8 mouse cellular contexts compared by ENCODE assay signal in genomic region chr4:101182603-101183011, GRCm38 (mm10).
A peak's percentile ranks its signal among the peaks of the same experiment; 100 is the strongest.
DNase-seq lines count a peak whose midpoint lies in the region; TF ChIP-seq lines count a peak whose summit lies in the region.

No protein-coding gene starts in this region.

- H3K27ac ChIP-seq in layer of hippocampus, adult 2 months = peak overlapping the region; percentile 61; the same call in 1 of the 2 replicates

- no peak overlapping the region for H3K4me3 ChIP-seq in layer of hippocampus, adult 2 months

- DNase-seq in layer of hippocampus, adult 2 months (ENCODE audit: low spot score in 2 of 2) = no peak
- no peak for DNase-seq in layer of hippocampus, postnatal 14 days (ENCODE audit: low spot score in 2 of 2)
- DNase-seq in heart, adult 8-10 months (ENCODE audit: low spot score) = peak; percentile 64
- peak; percentile 7 for DNase-seq in liver
- DNase-seq in spleen, postnatal 36 days (ENCODE audit: low spot score in 2 of 2) = peak; percentile 75 to 80
- no peak for DNase-seq in adrenal gland, adult 18-20 months (ENCODE audit: low spot score in 2 of 2)
- DNase-seq in adrenal gland, adult 2 months = no peak
- DNase-seq in left cerebral cortex, adult 9 months (ENCODE audit: low spot score in 2 of 2) = no peak

- no peak for TF ChIP-seq CTCF in layer of hippocampus, adult 2 months (conservative IDR thresholded peaks at IDR 0.05)

Comparison
In these comparisons a context has a peak if more than half of its experiments do, and no peak if none do; other contexts are left out.
1. DNase-seq: peak in heart, adult 8-10 months (single experiment), liver (single experiment) and spleen, postnatal 36 days (2 of 2); none in layer of hippocampus, adult 2 months (0 of 2), layer of hippocampus, postnatal 14 days (0 of 2), adrenal gland, adult 18-20 months (0 of 2), adrenal gland, adult 2 months (single experiment) and left cerebral cortex, adult 9 months (0 of 2).